Mouse (Mus musculus) liver, embryonic 14.5 days (tissue): ENCODE results near the gene Arhgap10.

Experiments used
- CTCF ChIP-seq: IDR thresholded peaks from 2 replicates; pipeline ENCODE4 v1.5.1; 2016; ENCODE audit warnings: antibody characterized with exemption, low read depth, control low read depth
- EP300 ChIP-seq: IDR thresholded peaks from 2 replicates; pipeline ENCODE4 v1.6.1; 2016; ENCODE audit warnings: antibody characterized with exemption, low read depth

- TF ChIP-seq CTCF = no peak
- TF ChIP-seq EP300 = no peak
Observed at GRCm38 (mm10) chr8:77439670-77440069, 78.1 kb downstream of the Arhgap10 start.
